Mouse (Mus musculus) kidney, postnatal 14 days (tissue): ENCODE data around the gene Rps9.
"Not testable (repeated sequence)": the region's sequence is repeated elsewhere in the genome, so short reads cannot be mapped to it uniquely, and the experiment has no call there.

Source experiments
- DNase-seq: peaks from one replicate; pipeline ENCODE4 v3.0.0; 2022; ENCODE audit warnings: mixed read lengths

Rps9 gene

DNA sequence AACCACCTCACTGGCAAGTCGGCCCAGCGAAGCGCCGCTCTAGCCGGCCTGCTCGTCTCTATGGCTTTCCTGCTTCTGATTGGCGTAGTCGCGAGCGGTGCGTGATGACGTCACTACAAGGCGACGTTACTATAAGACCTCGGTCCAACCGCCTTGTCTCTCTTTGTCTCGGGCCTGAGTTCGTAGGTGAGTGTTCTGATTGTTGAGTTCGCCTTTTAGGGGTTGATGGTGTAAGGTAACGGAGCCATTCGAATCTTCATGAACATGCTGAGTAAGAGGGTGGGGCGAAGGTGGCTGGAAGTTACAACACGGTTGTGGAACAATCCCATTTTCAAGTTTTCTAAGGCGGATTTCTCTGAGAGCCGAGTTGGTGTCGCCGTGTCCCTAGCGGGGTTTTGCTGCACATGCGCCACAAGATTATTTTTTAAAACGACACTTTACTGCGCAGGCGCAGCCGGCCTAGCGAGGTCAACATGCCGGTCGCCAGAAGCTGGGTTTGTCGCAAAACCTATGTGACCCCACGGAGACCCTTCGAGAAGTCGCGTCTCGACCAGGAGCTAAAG lies at the start of gene Rps9:
Rps9 (plus strand) TSS at position 115 of the 563 bp plus-strand sequence.
- DNase-seq = peak; percentile 98

DNA sequence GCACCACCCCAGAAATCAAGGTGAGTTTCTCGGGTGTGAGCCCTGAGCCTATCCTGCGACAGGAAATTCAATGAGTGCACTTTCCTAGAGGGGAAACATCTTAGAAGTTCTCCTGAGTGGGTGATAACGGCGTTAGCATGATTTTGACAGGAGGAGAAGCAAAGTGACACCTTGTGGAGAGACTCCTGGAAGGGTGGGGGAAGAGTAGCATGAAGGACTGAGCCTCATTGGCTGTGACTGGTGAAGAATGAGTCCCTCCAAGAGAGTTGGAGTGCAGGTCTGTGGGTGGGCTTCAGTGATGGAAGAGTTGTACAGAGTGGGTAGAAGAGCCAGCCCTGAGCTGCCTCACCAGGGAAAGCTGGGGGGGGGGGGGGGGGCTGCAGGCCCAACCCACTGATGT lies 46.8 kb upstream of the Rps9 start:
- DNase-seq = no peak

DNA sequence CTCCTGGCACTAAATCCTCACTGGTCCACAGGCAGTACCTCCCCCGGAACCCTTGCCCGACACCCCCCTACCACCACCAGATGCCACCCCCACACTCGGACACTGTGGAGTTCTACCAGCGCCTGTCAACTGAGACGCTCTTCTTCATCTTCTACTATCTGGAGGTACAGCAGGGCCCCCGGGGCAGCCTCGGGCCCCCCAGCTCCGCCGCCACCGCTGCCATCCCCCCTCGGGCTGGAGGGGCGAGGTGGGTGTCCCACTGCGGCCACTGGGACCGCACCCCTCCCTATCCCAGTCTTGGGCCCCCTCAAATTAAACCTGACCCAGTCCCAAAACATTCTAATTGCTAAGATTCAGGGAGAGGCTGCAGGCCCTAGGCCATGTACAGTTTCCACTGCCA lies 45.2 kb upstream of the Rps9 start:
- no peak for DNase-seq

DNA sequence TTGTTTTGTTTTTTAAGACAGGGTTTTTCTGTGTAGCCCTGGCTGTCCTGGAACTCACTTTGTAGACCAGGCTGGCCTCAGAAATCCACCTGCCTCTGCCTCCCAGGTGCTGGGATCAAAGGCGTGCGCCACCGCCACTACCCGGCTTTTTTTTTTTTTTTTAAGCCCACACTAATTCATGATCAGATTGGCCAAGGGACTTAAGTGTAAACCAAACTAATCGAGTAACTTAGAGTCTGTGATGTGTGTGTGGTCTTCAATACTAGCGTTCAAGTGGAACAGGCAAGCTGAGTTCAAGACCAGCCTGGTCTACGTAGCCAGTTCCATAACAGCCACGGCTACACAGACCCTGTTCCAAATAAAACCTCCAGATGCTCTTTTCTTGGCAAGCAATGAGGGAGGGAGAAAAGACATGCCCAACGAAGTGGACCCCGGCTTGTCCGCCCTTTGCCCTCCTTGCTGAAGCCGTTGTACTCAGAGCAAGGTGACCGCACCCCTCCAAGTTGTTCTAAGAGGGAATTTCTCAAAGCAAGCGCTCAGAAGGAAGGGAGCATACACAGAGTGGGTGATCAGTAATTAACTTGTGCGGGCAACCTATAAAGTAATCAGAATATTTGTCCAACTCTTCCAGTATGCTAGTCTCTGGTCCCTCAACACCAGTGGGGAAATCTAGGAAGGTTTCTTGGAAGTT lies 39.1 kb upstream of the Rps9 start:
- DNase-seq = peak; percentile 63

DNA sequence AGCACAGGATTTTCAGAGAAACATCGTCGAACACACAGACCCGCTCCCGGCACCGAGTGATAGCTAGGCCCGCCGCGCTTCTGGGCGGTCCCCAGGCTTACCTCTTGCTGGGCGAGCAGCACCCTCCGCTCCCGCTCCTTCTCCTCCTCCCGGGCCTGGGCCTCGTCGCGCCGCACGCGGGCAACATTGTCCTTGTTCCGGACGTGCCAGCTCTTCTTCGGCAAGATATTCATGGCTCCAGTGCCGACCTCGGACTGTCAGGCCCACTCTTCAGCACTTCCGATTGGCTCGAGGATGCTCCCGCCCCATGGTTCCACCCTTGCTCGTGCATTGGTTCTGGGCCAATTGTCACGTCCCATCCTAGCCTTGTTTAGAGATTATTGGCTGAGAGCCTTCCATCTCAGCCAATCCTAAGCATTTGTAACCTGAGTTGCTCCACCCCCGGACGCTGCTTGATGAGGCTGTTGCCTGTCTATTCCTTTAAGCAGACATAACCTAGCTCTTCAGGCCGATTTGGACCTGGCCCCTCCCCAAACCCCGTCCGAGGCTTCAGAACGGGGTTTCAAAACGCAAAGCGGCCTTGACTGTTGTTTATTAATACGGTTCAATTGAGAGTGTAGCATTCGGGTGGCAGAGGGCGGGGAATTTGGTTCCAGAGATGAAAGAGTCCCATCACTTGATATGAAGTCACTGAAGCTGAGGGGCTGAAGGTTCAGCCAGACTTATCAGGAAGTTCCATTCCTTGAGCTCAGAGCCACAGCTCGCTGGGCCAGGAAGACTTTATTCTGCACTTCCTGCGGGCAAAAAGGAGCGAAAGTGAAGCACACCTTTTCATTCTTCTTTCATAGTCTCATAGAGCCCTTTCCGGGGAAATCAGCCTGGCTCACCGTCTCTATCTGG lies 38.3 kb upstream of the Rps9 start, which contains the start of gene Leng1:
Leng1 (minus strand) TSS at position 626 of the 900 bp plus-strand sequence.
- peak; percentile 98 for DNase-seq

DNA sequence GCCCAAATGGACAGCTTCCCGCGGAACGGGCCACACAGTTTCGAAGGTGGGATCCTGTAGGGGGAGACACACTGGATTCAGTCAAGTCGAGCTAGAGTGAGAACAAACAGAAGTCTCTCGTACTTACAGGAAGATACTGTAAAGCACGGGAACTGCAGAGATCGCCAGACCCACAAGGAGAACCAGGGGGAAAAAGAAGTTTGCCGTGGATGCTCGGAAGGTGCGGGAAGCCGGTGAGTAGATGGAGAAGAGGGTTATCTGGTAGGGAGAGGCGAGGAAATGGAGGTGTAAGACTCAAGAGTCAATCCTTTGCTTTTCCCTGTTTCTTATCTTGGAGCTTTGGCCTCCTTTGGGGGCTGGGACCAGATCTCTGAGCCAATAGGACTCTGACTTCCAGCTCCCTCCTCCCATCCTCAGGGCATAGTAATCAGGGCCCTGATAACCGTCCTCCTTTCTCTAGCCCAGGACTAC lies 36.8 kb upstream of the Rps9 start:
- peak; percentile 17 for DNase-seq

DNA sequence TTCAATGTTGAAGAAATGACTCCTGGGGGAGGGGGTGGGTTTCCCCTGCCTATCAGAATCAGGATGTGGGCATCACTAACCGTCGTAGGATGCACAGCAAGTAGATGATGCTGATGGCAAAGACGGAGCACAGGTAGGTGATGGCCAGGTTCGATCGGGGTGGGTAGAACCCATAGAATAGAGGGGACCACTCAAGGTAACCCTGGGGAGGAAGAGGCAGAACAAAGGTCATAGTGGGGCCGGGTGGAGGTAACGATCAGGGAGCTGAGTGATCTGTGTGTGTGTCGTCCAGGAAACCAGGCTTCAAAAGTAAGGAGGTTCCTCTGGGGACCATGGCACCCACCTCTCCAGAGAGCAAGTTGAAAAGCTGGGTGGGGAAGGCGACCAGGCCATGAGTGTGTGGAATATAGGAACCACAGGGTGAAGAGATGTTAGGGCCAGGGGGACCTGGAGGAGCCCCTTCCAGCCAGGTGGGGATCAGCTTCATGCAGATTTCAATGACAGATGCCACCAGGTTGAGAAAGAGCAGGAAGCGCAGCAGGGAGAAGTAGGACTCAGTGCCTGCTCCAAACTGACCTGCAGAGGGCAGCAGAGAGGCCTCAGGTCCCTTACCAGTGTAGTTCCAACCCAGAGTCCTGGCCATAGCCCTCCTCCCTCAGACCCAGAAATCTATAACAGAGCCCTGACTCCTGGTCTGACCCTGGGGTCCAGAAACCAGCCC lies 29.1 kb upstream of the Rps9 start:
- peak; percentile 85 for DNase-seq

DNA sequence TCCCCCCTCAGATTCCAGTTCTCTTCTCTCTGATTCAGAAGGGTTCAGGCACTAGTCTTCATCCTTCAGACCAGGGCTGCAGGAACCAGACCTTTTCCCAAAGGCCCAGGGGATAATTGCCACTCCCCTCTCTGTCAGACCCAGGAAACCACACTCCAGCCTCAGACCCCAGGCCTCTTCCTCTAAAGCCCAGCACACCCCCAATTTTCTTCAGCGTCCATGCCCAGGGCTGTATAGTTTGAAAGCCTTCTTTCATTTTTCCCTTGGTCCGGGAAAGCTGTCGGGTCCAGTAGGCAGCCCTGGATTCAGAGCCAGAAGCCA lies 28.6 kb upstream of the Rps9 start:
- no peak for DNase-seq

GRCm38 (mm10) chr7:3676371-3676770 lies 27.4 kb upstream of the Rps9 start:
- DNase-seq = no peak

- peak; percentile 72 for DNase-seq
These were observed 26.5 kb upstream of the Rps9 start, which contains the start of gene Tmc4 for GRCm38 (mm10) chr7:3677342-3677741. Gene Tmc4 (minus strand): TSS chr7:3677553.

GRCm38 (mm10) chr7:3683908-3684550 lies 19.8 kb upstream of the Rps9 start:
- no peak for DNase-seq

GRCm38 (mm10) chr7:3684698-3685097 lies 19.1 kb upstream of the Rps9 start:
- no peak for DNase-seq

GRCm38 (mm10) chr7:3685400-3686187 lies 18.2 kb upstream of the Rps9 start:
- DNase-seq = no peak

GRCm38 (mm10) chr7:3691919-3692318 lies 11.9 kb upstream of the Rps9 start:
- DNase-seq = no peak

GRCm38 (mm10) chr7:3692382-3692986 lies 11.3 kb upstream of the Rps9 start, which contains the start of gene Tsen34:
Gene Tsen34 (plus strand): TSS chr7:3692863.
- DNase-seq = no peak

- peak; percentile 99 for DNase-seq
These were observed 10.6 kb upstream of the Rps9 start, which contains the start of gene Mboat7 for GRCm38 (mm10) chr7:3692987-3693808. Gene Mboat7 (minus strand): TSS chr7:3693523.

DNA sequence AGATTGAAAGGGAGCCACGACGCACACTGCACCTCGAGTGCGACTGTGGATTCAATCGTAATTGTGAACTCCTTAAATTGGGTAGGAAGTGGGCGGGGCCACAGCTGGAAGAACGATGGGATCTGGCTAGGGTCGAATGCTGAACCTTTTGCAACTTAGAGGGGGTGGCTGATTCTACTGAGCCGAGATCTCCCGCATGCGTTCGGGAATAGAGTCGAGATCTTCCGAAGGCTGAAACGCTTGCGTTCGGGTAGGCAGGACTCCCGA lies 10.1 kb upstream of the Rps9 start:
- no peak for DNase-seq

GRCm38 (mm10) chr7:3694076-3694948 lies 9.5 kb upstream of the Rps9 start:
- peak; percentile 87 for DNase-seq

GRCm38 (mm10) chr7:3694949-3695305 lies 8.9 kb upstream of the Rps9 start:
- DNase-seq = not testable (repeated sequence)
